Mouse (Mus musculus): Measurements from ENCODE around the gene Rusc1. TPM values are rescaled to one million over a fixed set of nuclear protein-coding genes. Genes with fewer than 3 reads are reported as not detected.
A peak's percentile ranks its signal among the peaks of the same experiment; 100 is the strongest.

Rusc1 gene
- 33.6 and 34.5 TPM in 2 replicates for polyA plus RNA-seq (2012; rRNA removed)

DNA sequence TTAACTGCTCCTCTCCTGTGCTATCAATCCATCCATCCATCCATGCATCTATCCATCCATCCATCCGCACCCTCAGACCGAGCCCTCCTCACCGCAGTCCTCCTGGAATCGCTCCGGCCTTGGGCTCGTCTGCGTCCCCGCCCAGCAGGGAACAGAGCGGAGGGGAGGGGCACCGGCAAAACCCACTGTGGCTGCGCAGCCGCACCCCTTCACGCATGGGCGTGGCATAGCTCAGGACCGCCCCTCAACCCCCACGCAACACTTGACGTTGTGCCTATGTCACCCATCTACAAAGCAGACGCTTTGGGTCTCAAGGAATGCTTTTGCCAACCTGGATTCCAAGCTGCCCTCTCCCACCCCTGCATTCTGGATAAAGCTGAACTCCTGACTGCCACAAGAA lies at the start of gene Rusc1:
Gene Rusc1 (minus strand): TSS at position 137 of the 400 bp plus-strand sequence.
- TF ChIP-seq POLR2A (IDR thresholded peaks at IDR 0.05; ENCODE audit: low read depth, low read length) (no peak), CTCF (conservative IDR thresholded peaks at IDR 0.05; ENCODE audit: insufficient read depth, insufficient read length, low read depth, low read length) (no peak)
- Histone ChIP-seq H3K4me3 (ENCODE audit: insufficient read depth, low read depth, low read length) (peak within 1 kb of the TSS; percentile 1; the same call in 1 of the 2 replicates), H3K27ac (ENCODE audit: insufficient read depth, low read depth, low read length) (no peak within 1 kb of the TSS), H3K27me3 (replicated peaks; ENCODE audit: control insufficient read depth, insufficient read depth, low read length) (no peaks in the 10 kb centered on the region), H3K4me1 (ENCODE audit: control insufficient read depth, insufficient read depth, low read length) (peaks cover 4% of the 10 kb centered on the region; the same call in 1 of the 2 replicates), H3K36me3 (ENCODE audit: control insufficient read depth, insufficient read depth, low read length) (no peaks in the 10 kb centered on the region)
- peak; percentile 89 for DNase-seq
- WGBS = 9% methylated on average over 18 of the region's 18 CpGs

DNA sequence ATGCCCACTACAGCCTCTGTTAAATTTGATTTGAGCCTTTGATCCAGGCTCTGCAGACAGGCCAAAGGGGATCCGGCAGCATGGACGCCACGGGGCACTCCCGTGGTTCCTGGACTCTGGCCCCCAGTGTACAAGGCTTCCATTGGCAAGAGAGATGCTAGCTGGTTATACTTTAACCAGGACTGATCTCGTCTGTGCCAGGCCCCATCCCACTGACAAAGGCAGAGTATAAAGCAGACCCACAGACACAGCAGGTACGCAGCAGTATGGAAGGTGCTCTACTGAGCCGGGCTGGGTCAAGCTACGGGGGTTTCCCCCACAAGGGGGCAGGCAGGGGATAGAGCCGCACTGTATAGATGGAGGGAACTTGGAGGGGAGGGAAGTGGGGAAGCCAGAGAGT lies 43.3 kb upstream of the Rusc1 start:
- Histone ChIP-seq H3K27me3 (replicated peaks; ENCODE audit: control insufficient read depth, insufficient read depth, low read length) (no peaks in the 10 kb centered on the region), H3K27ac (ENCODE audit: insufficient read depth, low read depth, low read length) (peak overlapping the region; percentile 78), H3K36me3 (ENCODE audit: control insufficient read depth, insufficient read depth, low read length) (no peaks in the 10 kb centered on the region), H3K4me1 (ENCODE audit: control insufficient read depth, insufficient read depth, low read length) (peaks cover 3% of the 10 kb centered on the region; the same call in 1 of the 2 replicates), H3K4me3 (ENCODE audit: insufficient read depth, low read depth, low read length) (peak overlapping the region; percentile 33; the same call in 1 of the 2 replicates)
- TF ChIP-seq CTCF (conservative IDR thresholded peaks at IDR 0.05; ENCODE audit: insufficient read depth, insufficient read length, low read depth, low read length) (peak; percentile 33), POLR2A (IDR thresholded peaks at IDR 0.05; ENCODE audit: low read depth, low read length) (peak; percentile 53)
- peak; percentile 95 for DNase-seq
- WGBS = 22% methylated on average over 9 of the region's 9 CpGs

DNA sequence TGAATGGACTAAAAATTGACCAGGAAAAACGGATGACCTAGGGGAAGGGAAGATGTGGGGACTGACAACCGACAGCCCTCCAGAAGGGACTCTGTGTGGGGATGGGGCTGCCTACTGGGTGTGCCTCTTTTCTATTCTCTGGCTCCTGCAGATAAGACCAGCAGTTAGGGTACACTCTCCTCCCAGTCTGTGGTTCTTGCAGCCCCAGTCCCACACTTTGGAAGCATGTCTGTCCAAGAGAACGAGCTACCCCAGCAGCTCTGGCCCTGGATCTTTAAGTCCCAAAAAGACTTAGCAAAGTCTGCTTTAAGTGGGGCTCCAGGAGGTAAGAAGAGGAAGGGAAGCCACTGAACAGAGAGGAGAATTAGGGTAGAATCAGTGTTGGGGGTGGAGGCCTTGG lies 42.8 kb upstream of the Rusc1 start, which contains the start of gene Pklr:
Gene Pklr (plus strand): TSS at position 185 of the 400 bp plus-strand sequence.
- Histone ChIP-seq H3K4me1 (ENCODE audit: control insufficient read depth, insufficient read depth, low read length) (peaks cover 3% of the 10 kb centered on the region; the same call in 1 of the 2 replicates), H3K27ac (ENCODE audit: insufficient read depth, low read depth, low read length) (peak within 1 kb of the TSS; percentile 78), H3K36me3 (ENCODE audit: control insufficient read depth, insufficient read depth, low read length) (no peaks in the 10 kb centered on the region), H3K27me3 (replicated peaks; ENCODE audit: control insufficient read depth, insufficient read depth, low read length) (no peaks in the 10 kb centered on the region), H3K4me3 (ENCODE audit: insufficient read depth, low read depth, low read length) (peak within 1 kb of the TSS; percentile 36)
- TF ChIP-seq CTCF (conservative IDR thresholded peaks at IDR 0.05; ENCODE audit: insufficient read depth, insufficient read length, low read depth, low read length) = no peak
- TF ChIP-seq POLR2A (IDR thresholded peaks at IDR 0.05; ENCODE audit: low read depth, low read length) = no peak
- no peak for DNase-seq
- WGBS = 53% methylated on average over 3 of the region's 3 CpGs

DNA sequence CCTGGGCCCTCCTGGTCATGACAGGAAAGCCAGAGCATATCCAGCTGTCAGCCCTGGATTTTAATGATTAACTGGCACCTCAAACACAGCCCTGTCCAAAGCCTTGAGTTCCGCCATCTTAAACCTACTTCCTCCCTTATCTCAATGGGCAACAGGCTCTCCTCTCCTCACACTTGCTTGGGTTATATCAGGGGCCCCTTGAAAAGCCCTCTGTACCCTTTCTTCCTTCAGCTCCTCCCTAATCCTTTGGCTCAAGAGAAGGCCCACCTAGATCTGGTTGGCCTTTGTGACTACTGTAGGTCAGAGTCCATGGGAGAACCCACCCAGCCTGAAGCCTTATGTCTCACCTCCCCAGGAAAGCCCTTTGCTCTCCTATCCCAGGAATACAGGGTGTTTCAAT lies 40.6 kb upstream of the Rusc1 start:
- 83% methylated on average over 1 of the region's 1 CpGs for WGBS
- H3K4me3 ChIP-seq (ENCODE audit: insufficient read depth, low read depth, low read length) = no peak overlapping the region
- H3K27ac ChIP-seq (ENCODE audit: insufficient read depth, low read depth, low read length) = no peak overlapping the region
- TF ChIP-seq CTCF (conservative IDR thresholded peaks at IDR 0.05; ENCODE audit: insufficient read depth, insufficient read length, low read depth, low read length) (no peak), POLR2A (IDR thresholded peaks at IDR 0.05; ENCODE audit: low read depth, low read length) (no peak)
- peaks cover 3% of the 10 kb centered on the region; the same call in 1 of the 2 replicates for H3K4me1 ChIP-seq (ENCODE audit: control insufficient read depth, insufficient read depth, low read length)
- DNase-seq = no peak
- H3K27me3 ChIP-seq (replicated peaks; ENCODE audit: control insufficient read depth, insufficient read depth, low read length) = no peaks in the 10 kb centered on the region
- H3K36me3 ChIP-seq (ENCODE audit: control insufficient read depth, insufficient read depth, low read length) = no peaks in the 10 kb centered on the region

DNA sequence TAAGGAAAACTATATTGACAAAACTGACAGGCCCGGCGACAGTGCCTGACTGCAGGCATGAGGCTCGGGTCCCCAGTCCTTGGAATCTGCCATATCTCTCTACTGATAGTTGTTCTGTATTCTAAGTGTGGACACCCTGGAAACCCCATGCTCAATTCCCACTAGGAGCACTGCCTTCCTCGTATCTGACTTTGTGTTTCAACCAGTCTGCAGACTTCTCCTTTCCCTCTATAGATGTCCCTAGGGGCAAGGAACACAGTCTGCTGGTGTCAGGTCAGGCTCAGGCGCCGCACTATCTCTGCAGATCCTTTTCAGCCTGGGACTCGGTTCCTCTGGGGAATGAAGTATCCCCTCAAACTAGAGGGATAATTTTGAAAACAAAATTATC lies 39.9 kb upstream of the Rusc1 start:
- H3K27ac ChIP-seq (ENCODE audit: insufficient read depth, low read depth, low read length) = no peak overlapping the region
- WGBS = 88% methylated on average over 7 of the region's 7 CpGs

DNA sequence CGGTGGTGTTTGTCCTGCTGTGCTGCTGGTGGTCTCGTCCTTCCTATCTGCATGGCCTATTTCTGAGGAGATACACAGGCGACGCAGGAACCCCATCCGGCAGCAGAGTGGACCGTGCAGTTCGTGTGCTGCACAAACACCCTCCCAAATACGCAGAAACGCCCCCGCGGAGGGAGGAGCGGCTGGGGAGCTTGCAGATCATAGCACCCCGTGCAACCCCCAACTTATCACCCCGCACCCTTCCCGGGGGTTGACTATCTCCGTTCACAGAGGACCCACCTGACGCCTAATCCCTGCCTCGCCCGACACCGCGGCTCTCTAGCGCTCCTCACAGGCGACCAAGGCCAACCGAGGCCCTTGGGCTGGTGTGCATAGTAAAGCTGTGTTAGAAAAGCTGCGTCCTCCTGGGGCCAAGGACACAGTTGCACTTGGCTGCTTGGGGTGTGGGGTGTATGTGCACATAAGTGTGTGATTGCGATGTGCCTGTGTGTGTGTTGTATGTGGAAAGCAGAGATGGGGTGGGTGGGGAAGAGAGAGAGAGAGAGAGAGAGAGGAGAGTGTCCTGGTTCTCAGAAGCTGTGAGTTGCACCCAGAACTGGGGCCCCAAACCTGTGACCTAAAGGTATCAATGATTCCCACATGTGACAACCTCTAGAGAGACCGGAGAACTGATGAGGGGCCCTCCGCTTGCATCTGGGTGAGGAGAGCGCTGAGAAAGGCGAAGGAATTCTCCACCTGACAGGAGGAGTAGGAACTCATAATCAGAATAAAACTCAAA lies 39.4 kb upstream of the Rusc1 start:
- DNase-seq = no peak
- TF ChIP-seq CTCF (conservative IDR thresholded peaks at IDR 0.05; ENCODE audit: insufficient read depth, insufficient read length, low read depth, low read length) (peak; percentile 43), POLR2A (IDR thresholded peaks at IDR 0.05; ENCODE audit: low read depth, low read length) (no peak)
- Histone ChIP-seq H3K27ac (ENCODE audit: insufficient read depth, low read depth, low read length) (no peak overlapping the region), H3K27me3 (replicated peaks; ENCODE audit: control insufficient read depth, insufficient read depth, low read length) (no peaks in the 10 kb centered on the region), H3K4me1 (ENCODE audit: control insufficient read depth, insufficient read depth, low read length) (peaks cover 3% of the 10 kb centered on the region; the same call in 1 of the 2 replicates), H3K36me3 (ENCODE audit: control insufficient read depth, insufficient read depth, low read length) (no peaks in the 10 kb centered on the region), H3K4me3 (ENCODE audit: insufficient read depth, low read depth, low read length) (no peak overlapping the region)
- WGBS = 21% methylated on average over 29 of the region's 30 CpGs

More for the DNA sequence above, 39.9 kb upstream of the Rusc1 start:
- peaks cover 3% of the 10 kb centered on the region; the same call in 1 of the 2 replicates for H3K4me1 ChIP-seq (ENCODE audit: control insufficient read depth, insufficient read depth, low read length)
- TF ChIP-seq CTCF (conservative IDR thresholded peaks at IDR 0.05; ENCODE audit: insufficient read depth, insufficient read length, low read depth, low read length) = no peak
- no peak for TF ChIP-seq POLR2A (IDR thresholded peaks at IDR 0.05; ENCODE audit: low read depth, low read length)
- no peak overlapping the region for H3K4me3 ChIP-seq (ENCODE audit: insufficient read depth, low read depth, low read length)
- no peaks in the 10 kb centered on the region for H3K36me3 ChIP-seq (ENCODE audit: control insufficient read depth, insufficient read depth, low read length)
- H3K27me3 ChIP-seq (replicated peaks; ENCODE audit: control insufficient read depth, insufficient read depth, low read length) = no peaks in the 10 kb centered on the region
- DNase-seq = no peak

DNA sequence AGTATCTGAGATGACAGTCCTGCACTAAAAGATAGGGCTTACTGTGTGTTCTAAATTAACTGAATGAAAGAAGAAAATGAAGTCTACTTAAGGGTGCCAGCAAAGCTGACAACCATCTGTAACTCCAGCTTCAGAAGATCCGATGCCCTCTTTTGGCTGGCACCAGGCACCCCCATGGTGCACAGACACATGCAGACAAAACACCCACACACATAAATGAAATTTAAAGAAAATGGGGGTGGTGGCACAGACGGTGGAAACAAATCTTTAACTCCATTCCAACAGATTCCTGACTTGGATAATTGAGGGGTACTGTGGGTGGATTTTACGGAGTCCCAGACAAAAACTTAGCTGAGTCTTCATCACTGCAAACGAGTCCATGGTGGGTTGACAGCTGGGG lies 38.7 kb upstream of the Rusc1 start:
- no peak for DNase-seq
- H3K4me3 ChIP-seq (ENCODE audit: insufficient read depth, low read depth, low read length) = no peak overlapping the region
- 52% methylated on average over 4 of the region's 4 CpGs for WGBS
- no peak overlapping the region for H3K27ac ChIP-seq (ENCODE audit: insufficient read depth, low read depth, low read length)
- no peak for TF ChIP-seq POLR2A (IDR thresholded peaks at IDR 0.05; ENCODE audit: low read depth, low read length)
- no peak for TF ChIP-seq CTCF (conservative IDR thresholded peaks at IDR 0.05; ENCODE audit: insufficient read depth, insufficient read length, low read depth, low read length)
- H3K36me3 ChIP-seq (ENCODE audit: control insufficient read depth, insufficient read depth, low read length) = no peaks in the 10 kb centered on the region
- no peaks in the 10 kb centered on the region for H3K27me3 ChIP-seq (replicated peaks; ENCODE audit: control insufficient read depth, insufficient read depth, low read length)
- peaks cover 3% of the 10 kb centered on the region; the same call in 1 of the 2 replicates for H3K4me1 ChIP-seq (ENCODE audit: control insufficient read depth, insufficient read depth, low read length)

All from kidney, adult 2 months (tissue).